Mouse (Mus musculus) kidney, adult 2 months (tissue): ENCODE measurements around the gene Mpzl3.

Experiments
- CTCF ChIP-seq: fragments of 200-500 bp; conservative IDR thresholded peaks from 2 replicates; pipeline ENCODE4 v1.5.1; 2011; ENCODE audit warnings: low read depth, mild to moderate bottlenecking, control low read depth, low read length, moderate library complexity, mixed read lengths; ENCODE audit not compliant: insufficient read depth, insufficient read length
- POLR2A ChIP-seq: fragments of 200-500 bp; IDR thresholded peaks from one replicate; pipeline ENCODE4 v1.6.1; 2011; ENCODE audit warnings: low read depth, low read length, control low read depth

- TF ChIP-seq POLR2A (no peak), CTCF (peak; percentile 33)
Observed at GRCm38 (mm10) chr9:45048511-45048910, 6.5 kb upstream of the Mpzl3 start.
